11 mouse cellular contexts compared by ENCODE assay signal in the genomic region with DNA sequence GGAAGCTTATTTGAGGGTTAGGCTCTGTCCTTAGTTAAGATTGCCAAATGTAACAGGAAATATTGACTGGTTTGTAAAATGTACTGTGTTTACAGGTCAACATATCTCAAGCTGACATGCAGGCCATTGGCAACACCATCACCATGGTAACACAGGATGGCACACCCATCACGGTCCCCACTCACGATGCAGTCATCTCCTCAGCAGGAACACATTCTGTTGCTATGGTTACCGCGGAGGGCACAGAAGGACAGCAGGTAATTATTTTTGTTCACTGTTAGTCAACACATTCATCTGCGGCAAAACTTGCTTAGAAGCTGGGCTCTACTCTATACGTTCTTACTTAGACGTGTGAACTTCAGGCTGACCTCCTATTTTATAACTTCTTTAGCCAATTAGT. TPM values are rescaled to one million over a fixed set of nuclear protein-coding genes. Genes with fewer than 3 reads are reported as not detected.
A peak's percentile ranks its signal among the peaks of the same experiment; 100 is the strongest.
DNase-seq lines count a peak whose midpoint lies in the region; ATAC-seq lines count a peak whose summit lies in the region.
"Had no signal": no experiment of that assay in that cellular context is flagged by ENCODE, and none has a peak within 500 bp of the region (broad histone marks: within the 10 kb centered on the region; RNA-seq: fewer than 3 reads in every experiment).

No protein-coding gene starts in this region.

- H3K27ac ChIP-seq in midbrain, embryonic 14.5 days (replicated peaks; ENCODE audit: low read depth, low read length) = no peak overlapping the region
- H3K27ac ChIP-seq in midbrain, embryonic 10.5 days (replicated peaks) = no peak overlapping the region
- H3K27ac ChIP-seq in heart, embryonic 10.5 days = no peak overlapping the region

- no peak overlapping the region for H3K4me2 ChIP-seq in midbrain, embryonic 14.5 days (ENCODE audit: low read length)
- H3K4me2 ChIP-seq: heart, embryonic 11.5 days had no signal

- H3K27me3 ChIP-seq in midbrain, embryonic 14.5 days (ENCODE audit: control insufficient read depth, insufficient read depth, low read length) = no peaks in the 10 kb centered on the region
- H3K27me3 ChIP-seq in midbrain, embryonic 10.5 days (ENCODE audit: low read depth, poor library complexity, severe bottlenecking) = no peaks in the 10 kb centered on the region
- H3K27me3 ChIP-seq in heart, embryonic 10.5 days (ENCODE audit: insufficient read depth, poor library complexity, severe bottlenecking) = no peaks in the 10 kb centered on the region

- no peak for ATAC-seq in midbrain, embryonic 14.5 days (ENCODE audit: low FRiP score, low TSS enrichment)

- DNase-seq in cerebellum, adult 11 months = peak; percentile 4
- DNase-seq in cerebellum, adult 9-10 months = no peak
- peak; percentile 52 for DNase-seq in midbrain, embryonic 14.5 days
- DNase-seq in midbrain, embryonic 10.5 days (ENCODE audit: low spot score) = no peak
- peak; percentile 20 to 30 for DNase-seq in layer of hippocampus, postnatal 36 days
- peak; percentile 33 for DNase-seq in right cerebral cortex, postnatal 25 days
- DNase-seq in heart, embryonic 10.5 days (ENCODE audit: low spot score) = no peak
- DNase-seq in gastrocnemius, postnatal 10 days = no peak
- DNase-seq: kidney, adult 2 months; liver had no signal

- no peaks in the 10 kb centered on the region for H3K4me1 ChIP-seq in midbrain, embryonic 14.5 days (ENCODE audit: control insufficient read depth, insufficient read depth, low read length)
- no peaks in the 10 kb centered on the region for H3K4me1 ChIP-seq in midbrain, embryonic 10.5 days
- H3K4me1 ChIP-seq in heart, embryonic 10.5 days = no peaks in the 10 kb centered on the region

- no peak overlapping the region for H3K9ac ChIP-seq in midbrain, embryonic 14.5 days (replicated peaks; ENCODE audit: low read length)

- H3K36me3 ChIP-seq in midbrain, embryonic 14.5 days (ENCODE audit: control insufficient read depth, insufficient read depth, low read length) = peaks cover 93% of the 10 kb centered on the region
- peaks cover 100% of the 10 kb centered on the region for H3K36me3 ChIP-seq in midbrain, embryonic 10.5 days
- H3K36me3 ChIP-seq in heart, embryonic 10.5 days = peaks cover 92% of the 10 kb centered on the region

- H3K9me3 ChIP-seq in midbrain, embryonic 14.5 days (ENCODE audit: control insufficient read depth, low read length) = no peaks in the 10 kb centered on the region
- H3K9me3 ChIP-seq in midbrain, embryonic 10.5 days (replicated peaks) = no peaks in the 10 kb centered on the region
- no peaks in the 10 kb centered on the region for H3K9me3 ChIP-seq in heart, embryonic 10.5 days

- H3K4me3 ChIP-seq in midbrain, embryonic 14.5 days (replicated peaks; ENCODE audit: low read depth, low read length) = no peak overlapping the region
- H3K4me3 ChIP-seq in midbrain, embryonic 10.5 days = no peak overlapping the region
- H3K4me3 ChIP-seq in heart, embryonic 10.5 days = no peak overlapping the region

- 62% methylated on average over 7 of the region's 7 CpGs for WGBS in midbrain, embryonic 14.5 days
- 83% methylated on average over 7 of the region's 7 CpGs for WGBS in midbrain, embryonic 10.5 days
- 90% methylated on average over 7 of the region's 7 CpGs for WGBS in heart, embryonic 10.5 days

RNA-seq across cellular contexts. Expression of a gene that starts 30.2 kb away (rescaled TPM):
- polyA plus RNA-seq in midbrain, embryonic 14.5 days (2014; fragmentation: Nextera tagmentation; extraction: Ambion mirVana) = 3.8 and 7.9 TPM in 2 replicates
- polyA plus RNA-seq in midbrain, embryonic 10.5 days (2016; fragmentation: Nextera tagmentation; extraction: Ambion mirVana) = 28.7 and 28.9 TPM in 2 replicates
- 10 to 100 TPM; 19.7 to 22.6 TPM for total RNA-seq in layer of hippocampus, postnatal 36 days (2021)
- polyA plus RNA-seq in heart, embryonic 10.5 days (2016; fragmentation: Nextera tagmentation; extraction: Ambion mirVana) = 25.1 and 29.0 TPM in 2 replicates
- 1 to 10 TPM; 7.7 to 8.6 TPM for total RNA-seq in gastrocnemius, postnatal 10 days (2021)

RNA-seq across cellular contexts. Expression of a gene that starts 30.7 kb away (rescaled TPM):
- 14.4 and 21.7 TPM in 2 replicates for polyA plus RNA-seq in midbrain, embryonic 14.5 days (2014; fragmentation: Nextera tagmentation; extraction: Ambion mirVana)
- polyA plus RNA-seq in midbrain, embryonic 10.5 days (2016; fragmentation: Nextera tagmentation; extraction: Ambion mirVana) = 26.9 and 31.0 TPM in 2 replicates
- 10 to 100 TPM; 11.5 to 13.7 TPM for total RNA-seq in layer of hippocampus, postnatal 36 days (2021)
- 18.7 and 19.0 TPM in 2 replicates for polyA plus RNA-seq in heart, embryonic 10.5 days (2016; fragmentation: Nextera tagmentation; extraction: Ambion mirVana)
- total RNA-seq in gastrocnemius, postnatal 10 days (2021) = 1 to 10 TPM; 7.4 to 7.8 TPM

Comparison
In these comparisons a context has a peak if more than half of its experiments do, and no peak if none do; other contexts are left out.
1. DNase-seq: peak in cerebellum, adult 11 months (single experiment), midbrain, embryonic 14.5 days (single experiment), layer of hippocampus, postnatal 36 days (2 of 2) and right cerebral cortex, postnatal 25 days (single experiment); none in cerebellum, adult 9-10 months (single experiment), midbrain, embryonic 10.5 days (single experiment), heart, embryonic 10.5 days (single experiment) and gastrocnemius, postnatal 10 days (single experiment).